In genomic region chr16:90553120-90553519, GRCm38 (mm10) we compare ENCODE assay signal across 28 mouse cellular contexts.
DNase-seq lines count a peak whose midpoint lies in the region; ATAC-seq lines count a peak whose summit lies in the region.
"Had no signal": no experiment of that assay in that cellular context is flagged by ENCODE, and none has a peak within 500 bp of the region (broad histone marks: within the 10 kb centered on the region; RNA-seq: fewer than 3 reads in every experiment).

No protein-coding gene starts in this region.

- H3K4me3 ChIP-seq in forebrain, embryonic 16.5 days (replicated peaks; ENCODE audit: low read length), result no peak overlapping the region
- H3K4me3 ChIP-seq: forebrain, embryonic 15.5 days; heart, embryonic 10.5 days; heart, embryonic 15.5 days; hindbrain, embryonic 12.5 days; limb, embryonic 13.5 days; lung, embryonic 15.5 days; midbrain, embryonic 10.5 days; midbrain, embryonic 15.5 days; neural tube, embryonic 12.5 days had no signal

- peak; percentile 27 to 48 for DNase-seq in frontal cortex, postnatal 36 days (ENCODE audit: low spot score in 2 of 2)
- no peak for DNase-seq in frontal cortex, postnatal 14 days (ENCODE audit: low spot score in 2 of 2)
- DNase-seq in layer of hippocampus, postnatal 36 days, result peak; percentile 16 to 21
- DNase-seq in layer of hippocampus, adult 9-10 months (ENCODE audit: low spot score), result no peak
- peak; percentile 29 to 34 for DNase-seq in right cerebral cortex, adult 2 months (ENCODE audit: low spot score in 2 of 2)
- no peak for DNase-seq in right cerebral cortex, postnatal 10 days (ENCODE audit: low spot score in 2 of 2)
- DNase-seq: adrenal gland, postnatal 25 days; cerebellum, adult 18-20 months; cerebellum, postnatal 10 days; gastrocnemius, postnatal 25 days; heart, adult 11 months; kidney, adult 8-10 months; kidney, postnatal 10 days; thymus, adult 2 months; thymus, postnatal 36 days had no signal

- no peak overlapping the region for H3K9ac ChIP-seq in forebrain, embryonic 16.5 days (replicated peaks; ENCODE audit: low read depth, low read length)
- H3K9ac ChIP-seq: forebrain, embryonic 15.5 days; heart, embryonic 15.5 days; hindbrain, embryonic 12.5 days; limb, embryonic 13.5 days; lung, embryonic 15.5 days; midbrain, embryonic 15.5 days; neural tube, embryonic 12.5 days had no signal

- peaks cover 3% of the 10 kb centered on the region for H3K9me3 ChIP-seq in forebrain, embryonic 16.5 days (ENCODE audit: control insufficient read depth, low read length)
- H3K9me3 ChIP-seq: forebrain, embryonic 15.5 days; heart, embryonic 15.5 days; lung, embryonic 15.5 days; midbrain, embryonic 15.5 days; neural tube, embryonic 12.5 days had no signal

- no peak for ATAC-seq in forebrain, embryonic 16.5 days
- ATAC-seq: CD4-positive, CD25-positive, alpha-beta regulatory T cell, adult 4 months; forebrain, embryonic 15.5 days; intestine, embryonic 16.5 days; midbrain, embryonic 15.5 days had no signal

- H3K4me1 ChIP-seq in forebrain, embryonic 16.5 days (replicated peaks; ENCODE audit: control insufficient read depth, insufficient read depth, low read length), result no peaks in the 10 kb centered on the region
- H3K4me1 ChIP-seq: forebrain, embryonic 15.5 days; hindbrain, embryonic 12.5 days; limb, embryonic 13.5 days; midbrain, embryonic 15.5 days; neural tube, embryonic 12.5 days had no signal

- no peak overlapping the region for H3K27ac ChIP-seq in forebrain, embryonic 16.5 days (ENCODE audit: low read length)
- H3K27ac ChIP-seq: forebrain, embryonic 15.5 days; heart, embryonic 10.5 days; heart, embryonic 15.5 days; hindbrain, embryonic 12.5 days; limb, embryonic 13.5 days; lung, embryonic 15.5 days; midbrain, embryonic 10.5 days; midbrain, embryonic 15.5 days; neural tube, embryonic 12.5 days had no signal

- H3K27me3 ChIP-seq in forebrain, embryonic 16.5 days (replicated peaks; ENCODE audit: control insufficient read depth, insufficient read depth, low read length), result no peaks in the 10 kb centered on the region; the same call in 1 of the 2 replicates
- H3K27me3 ChIP-seq: forebrain, embryonic 15.5 days; hindbrain, embryonic 12.5 days; limb, embryonic 13.5 days; lung, embryonic 15.5 days; midbrain, embryonic 15.5 days; neural tube, embryonic 12.5 days had no signal

- no peak overlapping the region for H3K4me2 ChIP-seq in forebrain, embryonic 16.5 days (ENCODE audit: low read length)
- H3K4me2 ChIP-seq: forebrain, embryonic 15.5 days; heart, embryonic 15.5 days; hindbrain, embryonic 12.5 days; limb, embryonic 13.5 days; liver, embryonic 11.5 days; lung, embryonic 15.5 days; midbrain, embryonic 15.5 days; neural tube, embryonic 12.5 days had no signal

- no peaks in the 10 kb centered on the region for H3K36me3 ChIP-seq in forebrain, embryonic 16.5 days (ENCODE audit: control insufficient read depth, insufficient read depth)
- H3K36me3 ChIP-seq: forebrain, embryonic 15.5 days; heart, embryonic 10.5 days; heart, embryonic 15.5 days; hindbrain, embryonic 12.5 days; limb, embryonic 13.5 days; lung, embryonic 15.5 days; midbrain, embryonic 10.5 days; midbrain, embryonic 15.5 days; neural tube, embryonic 12.5 days had no signal

- 94% methylated on average over 7 of the region's 7 CpGs for WGBS in forebrain, embryonic 16.5 days

Comparison
In these comparisons a context has a peak if more than half of its experiments do, and no peak if none do; other contexts are left out.
1. DNase-seq: peak in frontal cortex, postnatal 36 days (2 of 2), layer of hippocampus, postnatal 36 days (2 of 2) and right cerebral cortex, adult 2 months (2 of 2); none in frontal cortex, postnatal 14 days (0 of 2), layer of hippocampus, adult 9-10 months (single experiment) and right cerebral cortex, postnatal 10 days (0 of 2).